Mouse (Mus musculus): ENCODE data around the gene Naa16. TPM values are rescaled to one million over a fixed set of nuclear protein-coding genes. Genes with fewer than 3 reads are reported as not detected.

Naa16 gene
- polyA plus RNA-seq, 1 experiment, result 3.6 TPM

DNA sequence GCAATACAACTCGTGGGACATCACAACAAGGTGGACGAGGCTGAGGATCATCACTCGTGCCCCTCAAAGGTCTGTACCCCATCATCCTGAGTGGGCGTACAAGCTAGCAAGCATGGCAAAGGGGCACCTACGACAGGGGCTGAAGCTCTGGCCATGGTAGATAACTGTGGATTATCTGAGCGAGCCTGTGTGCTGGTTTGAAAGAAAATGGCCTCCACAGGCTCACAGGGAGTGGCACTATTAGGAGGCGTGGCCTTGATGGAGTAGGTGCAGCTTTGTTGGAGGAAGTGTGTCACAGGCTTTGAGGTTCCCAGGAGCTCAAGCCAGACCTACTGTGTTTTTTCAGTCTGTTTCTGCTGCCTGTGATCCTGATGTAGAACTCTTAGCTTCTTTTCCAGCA, 83.4 kb downstream of the Naa16 start:
- H3K79me2 ChIP-seq (ENCODE audit: control insufficient read depth, insufficient read depth), result no peaks in the 10 kb centered on the region
- no peak overlapping the region for H3K4me2 ChIP-seq (ENCODE audit: low read depth)
- H3K4me3 ChIP-seq, result no peak overlapping the region
- H3ac ChIP-seq (ENCODE audit: control insufficient read depth, insufficient read length), result no peak overlapping the region
- H3K36me3 ChIP-seq (ENCODE audit: control insufficient read depth, insufficient read depth), result no peaks in the 10 kb centered on the region
- TF ChIP-seq MYOG (IDR thresholded peaks at IDR 0.05; ENCODE audit: control insufficient read depth in 1 of 3, insufficient read depth in 1 of 3, insufficient read length in 2 of 3, low read depth in 2 of 3) (no peak), TCF12 (IDR thresholded peaks at IDR 0.05; ENCODE audit: insufficient read depth, poor library complexity, severe bottlenecking) (no peak), SRF (IDR thresholded peaks at IDR 0.05; ENCODE audit: control insufficient read depth, insufficient read length, low read depth) (no peak), USF1 (IDR thresholded peaks at IDR 0.05; ENCODE audit: low read depth) (no peak), E2F4 (IDR thresholded peaks at IDR 0.05; ENCODE audit: insufficient read depth) (no peak), POLR2A (IDR thresholded peaks at IDR 0.05; ENCODE audit: insufficient read length, low read depth) (no peak), TCF3 (IDR thresholded peaks at IDR 0.05; ENCODE audit: insufficient read length, low read depth) (no peak), POLR2AphosphoS2 (IDR thresholded peaks at IDR 0.05; ENCODE audit: insufficient read length, low read depth) (no peak), CEBPB (IDR thresholded peaks at IDR 0.05; ENCODE audit: insufficient read depth, poor library complexity, severe bottlenecking) (no peak), REST (IDR thresholded peaks at IDR 0.05; ENCODE audit: insufficient read depth, insufficient read length) (no peak), MAX (IDR thresholded peaks at IDR 0.05; ENCODE audit: low read depth) (no peak), MYOD1 (IDR thresholded peaks at IDR 0.05; ENCODE audit: control insufficient read depth in 1 of 3, insufficient read length in 2 of 3, low read depth in 2 of 3) (no peak)
- no peaks in the 10 kb centered on the region for H3K27me3 ChIP-seq (ENCODE audit: control insufficient read depth, insufficient read depth, insufficient read length)

- TF ChIP-seq TCF12 (IDR thresholded peaks at IDR 0.05; ENCODE audit: insufficient read depth, poor library complexity, severe bottlenecking), result no peak
- no peak for TF ChIP-seq SRF (IDR thresholded peaks at IDR 0.05; ENCODE audit: control insufficient read depth, insufficient read length, low read depth)
- no peak for TF ChIP-seq USF1 (IDR thresholded peaks at IDR 0.05; ENCODE audit: low read depth)
- TF ChIP-seq MYOD1 (IDR thresholded peaks at IDR 0.05; ENCODE audit: control insufficient read depth in 1 of 3, insufficient read length in 2 of 3, low read depth in 2 of 3), result no peak
- TF ChIP-seq POLR2A (IDR thresholded peaks at IDR 0.05; ENCODE audit: insufficient read length, low read depth), result no peak
- no peak for TF ChIP-seq POLR2AphosphoS2 (IDR thresholded peaks at IDR 0.05; ENCODE audit: insufficient read length, low read depth)
- no peak for TF ChIP-seq MYOG (IDR thresholded peaks at IDR 0.05; ENCODE audit: control insufficient read depth in 1 of 3, insufficient read depth in 1 of 3, insufficient read length in 2 of 3, low read depth in 2 of 3)
- no peak for TF ChIP-seq E2F4 (IDR thresholded peaks at IDR 0.05; ENCODE audit: insufficient read depth)
- no peak for TF ChIP-seq TCF3 (IDR thresholded peaks at IDR 0.05; ENCODE audit: insufficient read length, low read depth)
- TF ChIP-seq REST (IDR thresholded peaks at IDR 0.05; ENCODE audit: insufficient read depth, insufficient read length), result no peak
- no peak for TF ChIP-seq CEBPB (IDR thresholded peaks at IDR 0.05; ENCODE audit: insufficient read depth, poor library complexity, severe bottlenecking)
- TF ChIP-seq MAX (IDR thresholded peaks at IDR 0.05; ENCODE audit: low read depth), result no peak
- no peak overlapping the region for H3ac ChIP-seq (ENCODE audit: control insufficient read depth, insufficient read length)
- no peaks in the 10 kb centered on the region for H3K36me3 ChIP-seq (ENCODE audit: control insufficient read depth, insufficient read depth)
Measured at GRCm38 (mm10) chr14:79304873-79305464, 85.6 kb downstream of the Naa16 start.

DNA sequence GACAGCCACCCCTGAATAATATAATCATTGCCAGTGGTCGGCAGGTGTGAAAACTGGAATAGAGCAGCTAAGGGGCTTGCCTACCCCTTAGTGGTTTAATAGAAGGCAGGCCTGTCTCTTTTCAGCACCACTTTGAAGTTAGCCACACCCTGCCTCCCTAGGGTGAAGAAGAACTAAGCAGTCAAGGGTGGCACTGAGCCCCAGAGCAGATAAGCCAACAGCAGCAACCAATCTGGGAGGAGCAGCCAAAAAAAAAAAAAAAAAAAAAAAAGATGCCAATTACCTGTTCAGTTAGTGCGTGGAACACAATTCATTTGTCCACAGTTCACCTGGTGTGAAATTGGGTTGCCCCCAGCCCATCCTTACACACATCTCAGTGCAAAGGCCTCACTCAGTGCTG, 87.4 kb downstream of the Naa16 start:
- H3ac ChIP-seq (ENCODE audit: control insufficient read depth, insufficient read length), result no peak overlapping the region
- H3K27me3 ChIP-seq (ENCODE audit: control insufficient read depth, insufficient read depth, insufficient read length), result no peaks in the 10 kb centered on the region
- no peak overlapping the region for H3K4me2 ChIP-seq (ENCODE audit: low read depth)
- no peaks in the 10 kb centered on the region for H3K36me3 ChIP-seq (ENCODE audit: control insufficient read depth, insufficient read depth)
- TF ChIP-seq MYOD1 (IDR thresholded peaks at IDR 0.05; ENCODE audit: control insufficient read depth in 1 of 3, insufficient read length in 2 of 3, low read depth in 2 of 3) (no peak), E2F4 (IDR thresholded peaks at IDR 0.05; ENCODE audit: insufficient read depth) (no peak), USF1 (IDR thresholded peaks at IDR 0.05; ENCODE audit: low read depth) (no peak), TCF3 (IDR thresholded peaks at IDR 0.05; ENCODE audit: insufficient read length, low read depth) (no peak), POLR2A (IDR thresholded peaks at IDR 0.05; ENCODE audit: insufficient read length, low read depth) (no peak), SRF (IDR thresholded peaks at IDR 0.05; ENCODE audit: control insufficient read depth, insufficient read length, low read depth) (no peak), CEBPB (IDR thresholded peaks at IDR 0.05; ENCODE audit: insufficient read depth, poor library complexity, severe bottlenecking) (no peak), TCF12 (IDR thresholded peaks at IDR 0.05; ENCODE audit: insufficient read depth, poor library complexity, severe bottlenecking) (no peak), MYOG (IDR thresholded peaks at IDR 0.05; ENCODE audit: control insufficient read depth in 1 of 3, insufficient read depth in 1 of 3, insufficient read length in 2 of 3, low read depth in 2 of 3) (no peak)
- H3K4me3 ChIP-seq, result no peak overlapping the region
- H3K79me2 ChIP-seq (ENCODE audit: control insufficient read depth, insufficient read depth), result no peaks in the 10 kb centered on the region

More at GRCm38 (mm10) chr14:79304873-79305464, 85.6 kb downstream of the Naa16 start:
- H3K27me3 ChIP-seq (ENCODE audit: control insufficient read depth, insufficient read depth, insufficient read length), result no peaks in the 10 kb centered on the region
- no peak overlapping the region for H3K4me2 ChIP-seq (ENCODE audit: low read depth)
- H3K79me2 ChIP-seq (ENCODE audit: control insufficient read depth, insufficient read depth), result no peaks in the 10 kb centered on the region
- H3K4me3 ChIP-seq, result no peak overlapping the region

DNA sequence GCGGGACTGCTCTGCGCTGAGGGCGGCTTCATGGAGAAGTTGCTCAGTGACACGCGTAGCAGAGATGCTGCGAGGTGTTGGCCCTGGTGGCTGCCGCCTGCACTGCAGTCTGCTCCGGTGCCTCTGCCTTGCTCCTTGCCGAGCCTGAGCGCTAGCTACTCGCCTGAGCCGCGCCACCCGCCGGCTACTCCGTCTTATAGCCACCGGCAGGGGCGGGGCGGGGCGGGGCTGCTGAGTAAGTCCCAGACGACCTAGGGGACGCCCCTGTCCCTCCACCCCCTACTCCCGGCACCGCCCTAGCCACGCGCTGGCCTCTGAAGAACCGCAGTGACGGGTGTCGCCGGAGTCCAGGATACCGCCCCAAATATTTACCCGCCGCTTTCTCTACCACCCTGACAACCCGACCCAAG, 89.1 kb downstream of the Naa16 start, which contains the start of gene Rgcc:
Rgcc (minus strand) TSS at position 180 of the 410 bp plus-strand sequence.
- no peak within 1 kb of the TSS for H3ac ChIP-seq (ENCODE audit: control insufficient read depth, insufficient read length)
- no peaks in the 10 kb centered on the region for H3K27me3 ChIP-seq (ENCODE audit: control insufficient read depth, insufficient read depth, insufficient read length)
- H3K4me3 ChIP-seq, result peak within 1 kb of the TSS; percentile 37
- peak within 1 kb of the TSS; percentile 99 for H3K4me2 ChIP-seq (ENCODE audit: low read depth)
- H3K79me2 ChIP-seq (ENCODE audit: control insufficient read depth, insufficient read depth), result no peaks in the 10 kb centered on the region
- TF ChIP-seq REST (IDR thresholded peaks at IDR 0.05; ENCODE audit: insufficient read depth, insufficient read length) (no peak), TCF12 (IDR thresholded peaks at IDR 0.05; ENCODE audit: insufficient read depth, poor library complexity, severe bottlenecking) (no peak), MYOG (IDR thresholded peaks at IDR 0.05; ENCODE audit: control insufficient read depth in 1 of 3, insufficient read depth in 1 of 3, insufficient read length in 2 of 3, low read depth in 2 of 3) (no peak), CEBPB (IDR thresholded peaks at IDR 0.05; ENCODE audit: insufficient read depth, poor library complexity, severe bottlenecking) (no peak), POLR2AphosphoS2 (IDR thresholded peaks at IDR 0.05; ENCODE audit: insufficient read length, low read depth) (peak; percentile 88), SRF (IDR thresholded peaks at IDR 0.05; ENCODE audit: control insufficient read depth, insufficient read length, low read depth) (no peak), USF1 (IDR thresholded peaks at IDR 0.05; ENCODE audit: low read depth) (no peak), MYOD1 (IDR thresholded peaks at IDR 0.05; ENCODE audit: control insufficient read depth in 1 of 3, insufficient read length in 2 of 3, low read depth in 2 of 3) (no peak), POLR2A (IDR thresholded peaks at IDR 0.05; ENCODE audit: insufficient read length, low read depth) (peak; percentile 97)
- no peaks in the 10 kb centered on the region for H3K36me3 ChIP-seq (ENCODE audit: control insufficient read depth, insufficient read depth)

Measured in myocyte (in vitro differentiated cells).